Mouse (Mus musculus) kidney, embryonic 14.5 days (tissue): ENCODE results near the gene Mdga1. TPM values are rescaled to one million over a fixed set of nuclear protein-coding genes. Genes with fewer than 3 reads are reported as not detected.

Experiments used
- ATAC-seq: fragments of 200-750 bp; cut with Nextera tagmentation; 2 replicates; pipeline ENCODE4 v1.8.0; 2017; ENCODE audit warnings: moderate number of reproducible peaks, mild to moderate bottlenecking, moderate TSS enrichment, moderate library complexity; ENCODE audit not compliant: low FRiP score, low TSS enrichment
- H3K27ac ChIP-seq: fragments of 300-500 bp; sonication (generic); 2 replicates; pipeline ENCODE4 v1.5.1; 2014; ENCODE audit warnings: low read depth, mild to moderate bottlenecking, low read length, moderate library complexity, mixed read lengths
- H3K27me3 ChIP-seq: fragments of 300-500 bp; sonication (generic); 2 replicates; pipeline ENCODE4 v1.6.1; 2014; ENCODE audit warnings: mild to moderate bottlenecking, low read length; ENCODE audit not compliant: control insufficient read depth, insufficient read depth
- H3K36me3 ChIP-seq: fragments of 300-500 bp; sonication (generic); 2 replicates; pipeline ENCODE4 v1.6.1; 2014; ENCODE audit warnings: low read length, mixed read lengths; ENCODE audit not compliant: control insufficient read depth, insufficient read depth
- H3K4me1 ChIP-seq: fragments of 300-500 bp; sonication (generic); 2 replicates; pipeline ENCODE4 v1.6.1; 2014; ENCODE audit warnings: low read length, mixed read lengths; ENCODE audit not compliant: control insufficient read depth, insufficient read depth
- H3K4me2 ChIP-seq: fragments of 300-500 bp; sonication (generic); replicated peaks from 2 replicates; pipeline ENCODE4 v1.6.1; 2014; ENCODE audit warnings: low read depth, mild to moderate bottlenecking, low read length
- H3K4me3 ChIP-seq: fragments of 300-500 bp; sonication (generic); 2 replicates; pipeline ENCODE4 v1.5.1; 2014; ENCODE audit warnings: mild to moderate bottlenecking, low read length
- H3K9ac ChIP-seq: fragments of 300-500 bp; sonication (generic); 2 replicates; pipeline ENCODE4 v1.6.1; 2014; ENCODE audit warnings: low read depth, mild to moderate bottlenecking, low read length, moderate library complexity
- H3K9me3 ChIP-seq: fragments of 300-500 bp; sonication (generic); 2 replicates; pipeline ENCODE4 v1.6.1; 2016; ENCODE audit warnings: low read length; ENCODE audit not compliant: control insufficient read depth
- WGBS: fragments of 180-500 bp; shearing (Covaris S2); extraction: QIAGEN DNeasy Blood & Tissue Kit; methylation state at CpG from one replicate; pipeline ENCODE4 v1.1.7; 2014; 5-methylcytosine and 5-hydroxymethylcytosine counted together
- polyA plus RNA-seq: library from polyadenylated mRNA; unstranded; fragments of >200 nt; fragmentation: Nextera tagmentation; extraction: Ambion mirVana; gene quantifications from 2 replicates; pipeline ENCODE4 v1.2.1, GENCODE M21; 2014

Mdga1 gene
- polyA plus RNA-seq, 1 experiment from 2014 or later, result 1.6 TPM

GRCm38 (mm10) chr17:29920089-29920488 is 49.8 kb downstream of the Mdga1 start:
- Histone ChIP-seq H3K9me3 (0 out of 2 replicates have a peak, but pooled peaks cover 2% of the 10 kb centered on the region), H3K27ac (no peak overlapping the region), H3K9ac (no peak overlapping the region), H3K4me3 (no peak overlapping the region), H3K4me1 (0 out of 2 replicates have a peak, but pooled peaks cover 5% of the 10 kb centered on the region), H3K4me2 (no peak overlapping the region), H3K36me3 (no peaks in the 10 kb centered on the region), H3K27me3 (no peaks in the 10 kb centered on the region)
- no peak for ATAC-seq
- WGBS, result 49% methylated on average over 6 of the region's 6 CpGs

GRCm38 (mm10) chr17:29919552-29919920 is 50.4 kb downstream of the Mdga1 start:
- ATAC-seq, result no peak
- H3K4me1 ChIP-seq, result 0 out of 2 replicates have a peak, but pooled peaks cover 5% of the 10 kb centered on the region
- no peak overlapping the region for H3K4me3 ChIP-seq
- 75% methylated on average over 3 of the region's 3 CpGs for WGBS
- H3K36me3 ChIP-seq, result no peaks in the 10 kb centered on the region
- H3K9ac ChIP-seq, result no peak overlapping the region
- H3K4me2 ChIP-seq, result no peak overlapping the region
- no peak overlapping the region for H3K27ac ChIP-seq
- H3K9me3 ChIP-seq, result 0 out of 2 replicates have a peak, but pooled peaks cover 2% of the 10 kb centered on the region
- no peaks in the 10 kb centered on the region for H3K27me3 ChIP-seq

DNA sequence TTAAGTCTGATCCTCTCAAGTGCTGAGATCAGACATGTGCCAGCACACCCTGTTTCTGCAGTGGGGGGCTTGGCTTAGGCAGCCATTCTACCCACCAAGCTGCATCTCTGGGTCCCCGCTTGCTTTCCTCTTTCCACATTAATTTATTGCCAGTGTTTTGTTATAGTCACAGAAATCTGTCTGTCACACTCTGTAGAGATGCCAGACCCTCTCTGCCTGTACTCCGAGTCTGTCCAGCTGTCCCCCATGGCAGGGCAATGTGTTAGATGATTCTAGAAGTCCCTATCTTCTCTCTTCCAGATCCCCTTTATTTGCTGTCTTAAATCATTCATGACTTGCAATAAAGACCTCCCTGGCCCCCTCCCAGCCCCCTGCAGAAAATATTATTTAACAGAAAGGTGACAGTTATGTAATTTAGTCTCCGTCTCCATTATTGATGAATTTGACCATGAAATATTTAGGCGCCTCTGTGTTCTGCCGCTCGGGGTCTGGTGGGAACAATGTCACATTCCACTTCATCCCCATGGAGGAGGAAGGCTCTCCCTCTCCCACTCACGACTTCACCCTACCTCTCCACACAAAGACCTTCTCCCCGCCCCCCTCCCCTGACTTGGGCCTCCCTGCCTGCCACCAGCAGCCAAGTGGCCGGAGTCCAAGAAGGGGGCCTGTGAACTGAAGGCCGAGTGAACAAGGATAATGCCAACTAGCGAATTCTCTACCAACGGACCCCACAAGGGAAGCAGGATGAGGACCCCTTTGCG is 50.9 kb downstream of the Mdga1 start:
- Histone ChIP-seq H3K4me3 (no peak overlapping the region), H3K9ac (no peak overlapping the region), H3K4me2 (no peak overlapping the region), H3K27me3 (no peaks in the 10 kb centered on the region), H3K27ac (no peak overlapping the region), H3K4me1 (0 out of 2 replicates have a peak, but pooled peaks cover 5% of the 10 kb centered on the region), H3K9me3 (no peaks in the 10 kb centered on the region), H3K36me3 (no peaks in the 10 kb centered on the region)
- ATAC-seq, result no peak
- 67% methylated on average over 13 of the region's 13 CpGs for WGBS

DNA sequence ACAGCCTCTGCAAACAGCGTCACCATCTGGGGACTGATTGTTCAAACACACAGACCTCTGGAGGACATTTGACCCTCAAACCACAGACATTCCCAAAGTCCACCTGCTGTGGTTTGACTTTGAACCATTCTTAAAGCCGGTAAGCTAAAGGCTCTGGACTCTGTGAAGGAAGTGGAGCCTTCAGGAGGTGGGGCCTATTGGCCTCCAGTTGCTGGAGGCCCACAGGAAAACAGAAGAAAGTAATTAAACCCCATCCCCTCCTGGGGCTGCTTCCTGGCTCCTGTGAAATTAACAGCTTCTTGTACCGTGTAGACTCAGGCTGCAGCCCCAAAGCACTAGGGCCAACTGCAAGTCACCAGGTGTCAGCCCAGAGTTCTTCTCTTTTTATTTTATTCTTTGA is 52.9 kb downstream of the Mdga1 start:
- no peaks in the 10 kb centered on the region for H3K36me3 ChIP-seq
- H3K4me2 ChIP-seq, result no peak overlapping the region
- WGBS, result 11% methylated on average over 3 of the region's 3 CpGs
- no peaks in the 10 kb centered on the region for H3K27me3 ChIP-seq
- no peak overlapping the region for H3K27ac ChIP-seq
- H3K4me3 ChIP-seq, result no peak overlapping the region
- H3K4me1 ChIP-seq, result 0 out of 2 replicates have a peak, but pooled peaks cover 5% of the 10 kb centered on the region
- no peak for ATAC-seq
- H3K9me3 ChIP-seq, result no peaks in the 10 kb centered on the region
- no peak overlapping the region for H3K9ac ChIP-seq

GRCm38 (mm10) chr17:29915820-29916219 is 54.1 kb downstream of the Mdga1 start:
- Histone ChIP-seq H3K9ac (no peak overlapping the region), H3K4me2 (no peak overlapping the region), H3K4me3 (no peak overlapping the region), H3K9me3 (no peaks in the 10 kb centered on the region), H3K4me1 (0 out of 2 replicates have a peak, but pooled peaks cover 5% of the 10 kb centered on the region), H3K27me3 (no peaks in the 10 kb centered on the region), H3K27ac (no peak overlapping the region), H3K36me3 (no peaks in the 10 kb centered on the region)
- ATAC-seq, result no peak
- WGBS, result 60% methylated on average over 10 of the region's 10 CpGs

DNA sequence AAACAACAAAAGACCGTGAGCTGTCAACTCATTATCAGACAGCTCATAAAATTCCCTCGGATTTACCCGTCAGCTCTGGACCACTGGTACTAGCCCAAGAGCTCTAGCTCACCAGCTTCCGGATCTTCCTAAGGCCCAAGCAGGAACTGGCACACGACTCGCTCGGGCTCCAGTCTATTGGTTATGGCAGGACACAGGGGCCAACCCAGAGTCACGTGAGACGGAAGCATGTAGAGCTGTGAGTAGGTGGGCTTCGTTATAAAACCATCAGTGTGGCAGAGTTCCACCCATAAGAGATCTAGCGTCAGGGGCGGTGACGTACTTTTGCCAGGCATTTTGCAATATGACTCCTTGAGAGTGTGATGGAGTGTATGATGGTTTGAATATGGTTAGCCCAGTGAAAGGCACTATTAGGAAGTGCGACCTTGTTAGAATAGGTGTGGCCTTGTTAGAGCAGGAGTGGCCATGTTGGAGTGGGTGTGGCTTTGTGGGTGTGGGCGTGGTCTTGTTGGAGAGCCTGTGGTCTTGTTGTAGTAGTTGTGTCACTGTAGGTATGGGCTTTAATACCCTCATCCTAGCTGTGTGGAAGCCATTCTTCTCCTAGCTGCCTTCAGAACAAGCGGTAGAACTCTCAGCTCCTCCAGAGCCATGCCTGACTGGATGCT is 56.5 kb downstream of the Mdga1 start:
- Histone ChIP-seq H3K4me1 (0 out of 2 replicates have a peak, but pooled peaks cover 5% of the 10 kb centered on the region), H3K27ac (no peak overlapping the region), H3K9me3 (no peaks in the 10 kb centered on the region), H3K9ac (no peak overlapping the region), H3K4me2 (no peak overlapping the region), H3K4me3 (no peak overlapping the region), H3K27me3 (no peaks in the 10 kb centered on the region), H3K36me3 (no peaks in the 10 kb centered on the region)
- no peak for ATAC-seq
- WGBS, result 83% methylated on average over 16 of the region's 16 CpGs

DNA sequence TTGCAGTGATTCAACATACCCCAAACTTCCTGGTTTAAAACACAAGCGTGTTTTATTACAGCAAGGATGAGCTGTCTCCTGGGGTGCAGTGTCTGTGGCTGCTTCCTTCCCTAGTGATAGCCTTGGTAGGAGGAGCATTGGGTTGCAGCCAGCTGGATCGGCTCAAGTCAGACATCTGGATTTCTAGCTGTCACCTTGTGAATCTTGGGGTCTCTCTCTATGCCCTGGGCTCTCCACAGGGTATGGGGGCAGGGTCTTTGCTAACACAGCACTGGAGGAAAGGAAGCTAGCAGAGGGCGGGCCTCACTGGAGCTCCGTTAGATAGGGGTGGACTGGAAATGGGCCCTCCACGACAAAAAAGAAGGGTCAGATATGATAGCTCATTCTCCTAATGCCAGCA is 57.2 kb downstream of the Mdga1 start:
- Histone ChIP-seq H3K4me3 (no peak overlapping the region), H3K4me2 (no peak overlapping the region), H3K36me3 (no peaks in the 10 kb centered on the region), H3K9ac (no peak overlapping the region), H3K27me3 (no peaks in the 10 kb centered on the region), H3K9me3 (no peaks in the 10 kb centered on the region), H3K27ac (no peak overlapping the region), H3K4me1 (0 out of 2 replicates have a peak, but pooled peaks cover 5% of the 10 kb centered on the region)
- ATAC-seq, result peak; percentile 74
- WGBS, result 37% methylated on average over 5 of the region's 5 CpGs

- H3K27me3 ChIP-seq, result 0 out of 2 replicates have a peak, but pooled peaks cover 2% of the 10 kb centered on the region
- no peak for ATAC-seq
- no peak overlapping the region for H3K4me2 ChIP-seq
- no peak overlapping the region for H3K27ac ChIP-seq
- WGBS, result 96% methylated on average over 7 of the region's 7 CpGs
- no peak overlapping the region for H3K4me3 ChIP-seq
- H3K9ac ChIP-seq, result no peak overlapping the region
- no peaks in the 10 kb centered on the region for H3K9me3 ChIP-seq
- no peaks in the 10 kb centered on the region for H3K36me3 ChIP-seq
- no peaks in the 10 kb centered on the region for H3K4me1 ChIP-seq
These were observed 60.9 kb downstream of the Mdga1 start for GRCm38 (mm10) chr17:29909031-29909430.

GRCm38 (mm10) chr17:29904694-29905093 is 65.2 kb downstream of the Mdga1 start:
- no peaks in the 10 kb centered on the region for H3K9me3 ChIP-seq
- no peak overlapping the region for H3K9ac ChIP-seq
- H3K4me3 ChIP-seq, result no peak overlapping the region
- WGBS, result 42% methylated on average over 5 of the region's 5 CpGs
- no peak overlapping the region for H3K4me2 ChIP-seq
- no peak for ATAC-seq
- 0 out of 2 replicates have a peak, but pooled peaks cover 2% of the 10 kb centered on the region for H3K27me3 ChIP-seq
- no peak overlapping the region for H3K27ac ChIP-seq
- H3K4me1 ChIP-seq, result no peaks in the 10 kb centered on the region
- H3K36me3 ChIP-seq, result no peaks in the 10 kb centered on the region
